Mouse (Mus musculus): ENCODE results near the gene Fam129b. TPM values are rescaled to one million over a fixed set of nuclear protein-coding genes. Genes with fewer than 3 reads are reported as not detected.

Gene Fam129b
- polyA plus RNA-seq (2015; fragmentation: Nextera tagmentation; extraction: Ambion mirVana) = 138 and 152 TPM in 2 replicates

- peak within 1 kb of the TSS; percentile 89 for H3K27ac ChIP-seq
- peak; percentile 88 for ATAC-seq (ENCODE audit: insufficient number of reproducible peaks, low FRiP score, low TSS enrichment, low read depth)
- peak within 1 kb of the TSS; percentile 75 for H3K4me3 ChIP-seq
- H3K9me3 ChIP-seq = no peaks in the 10 kb centered on the region
- under 1% methylated on average over 68 of the region's 68 CpGs for WGBS
- H3K27me3 ChIP-seq = no peaks in the 10 kb centered on the region
- peaks cover 60% of the 10 kb centered on the region for H3K4me1 ChIP-seq
- no peaks in the 10 kb centered on the region for H3K36me3 ChIP-seq
- H3K9ac ChIP-seq = peak within 1 kb of the TSS; percentile 82
- peak within 1 kb of the TSS; percentile 73 for H3K4me2 ChIP-seq
Measured at GRCm38 (mm10) chr2:32875675-32876489, at the start of gene Fam129b. TSS of gene Fam129b (plus strand) at chr2:32876114.

GRCm38 (mm10) chr2:32828979-32829676 is 46.8 kb upstream of the Fam129b start:
- H3K4me3 ChIP-seq = no peak overlapping the region
- H3K36me3 ChIP-seq = no peaks in the 10 kb centered on the region
- 72% methylated on average over 11 of the region's 11 CpGs for WGBS
- H3K27ac ChIP-seq = no peak overlapping the region
- no peak for ATAC-seq (ENCODE audit: insufficient number of reproducible peaks, low FRiP score, low TSS enrichment, low read depth)
- H3K27me3 ChIP-seq = no peaks in the 10 kb centered on the region
- H3K9ac ChIP-seq = no peak overlapping the region
- H3K4me1 ChIP-seq = 0 out of 2 replicates have a peak, but pooled peaks cover 7% of the 10 kb centered on the region
- no peak overlapping the region for H3K4me2 ChIP-seq
- no peaks in the 10 kb centered on the region for H3K9me3 ChIP-seq

GRCm38 (mm10) chr2:32834496-32834895 is 41.4 kb upstream of the Fam129b start:
- H3K27me3 ChIP-seq = no peaks in the 10 kb centered on the region
- H3K4me2 ChIP-seq = no peak overlapping the region
- no peaks in the 10 kb centered on the region for H3K36me3 ChIP-seq
- ATAC-seq (ENCODE audit: insufficient number of reproducible peaks, low FRiP score, low TSS enrichment, low read depth) = no peak
- no peak overlapping the region for H3K4me3 ChIP-seq
- H3K4me1 ChIP-seq = peaks cover 21% of the 10 kb centered on the region
- H3K27ac ChIP-seq = peak overlapping the region; percentile 71
- WGBS = 40% methylated on average over 7 of the region's 7 CpGs
- no peaks in the 10 kb centered on the region for H3K9me3 ChIP-seq
- no peak overlapping the region for H3K9ac ChIP-seq

- no peak for ATAC-seq (ENCODE audit: insufficient number of reproducible peaks, low FRiP score, low TSS enrichment, low read depth)
- H3K4me2 ChIP-seq = no peak overlapping the region
- H3K4me3 ChIP-seq = no peak overlapping the region
- no peak overlapping the region; the same call in 1 of the 2 replicates for H3K27ac ChIP-seq
- peaks cover 21% of the 10 kb centered on the region for H3K4me1 ChIP-seq
- H3K36me3 ChIP-seq = no peaks in the 10 kb centered on the region
- H3K9me3 ChIP-seq = no peaks in the 10 kb centered on the region
- H3K9ac ChIP-seq = no peak overlapping the region
- no peaks in the 10 kb centered on the region for H3K27me3 ChIP-seq
Measured at GRCm38 (mm10) chr2:32835588-32835987, 40.3 kb upstream of the Fam129b start.

- 0 out of 2 replicates have a peak, but pooled peaks have one; percentile 48 for ATAC-seq (ENCODE audit: insufficient number of reproducible peaks, low FRiP score, low TSS enrichment, low read depth)
- 55% methylated on average over 9 of the region's 9 CpGs for WGBS
Measured at GRCm38 (mm10) chr2:32838147-32838884, 37.6 kb upstream of the Fam129b start.

GRCm38 (mm10) chr2:32839261-32839660 is 36.7 kb upstream of the Fam129b start:
- no peak overlapping the region for H3K27ac ChIP-seq
- no peaks in the 10 kb centered on the region for H3K9me3 ChIP-seq
- no peak overlapping the region for H3K4me3 ChIP-seq
- ATAC-seq (ENCODE audit: insufficient number of reproducible peaks, low FRiP score, low TSS enrichment, low read depth) = no peak
- H3K4me1 ChIP-seq = peaks cover 16% of the 10 kb centered on the region
- no peak overlapping the region for H3K4me2 ChIP-seq
- H3K27me3 ChIP-seq = no peaks in the 10 kb centered on the region
- 66% methylated on average over 2 of the region's 2 CpGs for WGBS
- no peak overlapping the region for H3K9ac ChIP-seq
- H3K36me3 ChIP-seq = 0 out of 2 replicates have a peak, but pooled peaks cover 3% of the 10 kb centered on the region

More at GRCm38 (mm10) chr2:32838147-32838884, 37.6 kb upstream of the Fam129b start:
- Histone ChIP-seq H3K27ac (no peak overlapping the region), H3K4me2 (no peak overlapping the region), H3K36me3 (0 out of 2 replicates have a peak, but pooled peaks cover 3% of the 10 kb centered on the region), H3K4me1 (peaks cover 17% of the 10 kb centered on the region), H3K9me3 (no peaks in the 10 kb centered on the region), H3K9ac (no peak overlapping the region), H3K4me3 (no peak overlapping the region), H3K27me3 (no peaks in the 10 kb centered on the region)

GRCm38 (mm10) chr2:32841099-32841498 is 34.8 kb upstream of the Fam129b start:
- H3K27ac ChIP-seq = no peak overlapping the region
- 65% methylated on average over 5 of the region's 5 CpGs for WGBS
- no peak overlapping the region for H3K4me2 ChIP-seq
- H3K9me3 ChIP-seq = no peaks in the 10 kb centered on the region
- H3K27me3 ChIP-seq = no peaks in the 10 kb centered on the region
- H3K36me3 ChIP-seq = 0 out of 2 replicates have a peak, but pooled peaks cover 3% of the 10 kb centered on the region
- peaks cover 13% of the 10 kb centered on the region; the same call in 1 of the 2 replicates for H3K4me1 ChIP-seq
- no peak for ATAC-seq (ENCODE audit: insufficient number of reproducible peaks, low FRiP score, low TSS enrichment, low read depth)
- H3K9ac ChIP-seq = no peak overlapping the region
- H3K4me3 ChIP-seq = no peak overlapping the region

- no peak for ATAC-seq (ENCODE audit: insufficient number of reproducible peaks, low FRiP score, low TSS enrichment, low read depth)
- H3K9me3 ChIP-seq = no peaks in the 10 kb centered on the region
- 0 out of 2 replicates have a peak, but pooled peaks cover 3% of the 10 kb centered on the region for H3K36me3 ChIP-seq
- no peak overlapping the region for H3K4me2 ChIP-seq
- H3K4me1 ChIP-seq = peaks cover 16% of the 10 kb centered on the region
- no peak overlapping the region for H3K9ac ChIP-seq
- H3K27ac ChIP-seq = no peak overlapping the region
- H3K4me3 ChIP-seq = no peak overlapping the region
- H3K27me3 ChIP-seq = no peaks in the 10 kb centered on the region
- 40% methylated on average over 4 of the region's 4 CpGs for WGBS
Measured at GRCm38 (mm10) chr2:32842558-32842957, 33.4 kb upstream of the Fam129b start.

- H3K4me3 ChIP-seq = peak overlapping the region; percentile 76
- no peak overlapping the region for H3K27ac ChIP-seq
- peak overlapping the region; percentile 79 for H3K9ac ChIP-seq
- H3K4me2 ChIP-seq = peak overlapping the region; percentile 96
- ATAC-seq (ENCODE audit: insufficient number of reproducible peaks, low FRiP score, low TSS enrichment, low read depth) = no peak
- no peaks in the 10 kb centered on the region for H3K9me3 ChIP-seq
- WGBS = 4% methylated on average over 12 of the region's 12 CpGs
- H3K36me3 ChIP-seq = 0 out of 2 replicates have a peak, but pooled peaks cover 3% of the 10 kb centered on the region
- no peaks in the 10 kb centered on the region for H3K27me3 ChIP-seq
- H3K4me1 ChIP-seq = peaks cover 14% of the 10 kb centered on the region
Measured at GRCm38 (mm10) chr2:32845572-32846100, 30.3 kb upstream of the Fam129b start.

GRCm38 (mm10) chr2:32846101-32846804 is 29.7 kb upstream of the Fam129b start:
- H3K4me2 ChIP-seq = peak overlapping the region; percentile 96
- H3K27me3 ChIP-seq = 0 out of 2 replicates have a peak, but pooled peaks cover 3% of the 10 kb centered on the region
- H3K9me3 ChIP-seq = no peaks in the 10 kb centered on the region
- 0 out of 2 replicates have a peak, but pooled peaks have one; percentile 15 for ATAC-seq (ENCODE audit: insufficient number of reproducible peaks, low FRiP score, low TSS enrichment, low read depth)
- H3K27ac ChIP-seq = peak overlapping the region; percentile 75
- H3K36me3 ChIP-seq = 0 out of 2 replicates have a peak, but pooled peaks cover 3% of the 10 kb centered on the region
- WGBS = under 1% methylated on average over 33 of the region's 33 CpGs
- peak overlapping the region; percentile 79 for H3K9ac ChIP-seq
- H3K4me1 ChIP-seq = peaks cover 14% of the 10 kb centered on the region
- peak overlapping the region; percentile 76 for H3K4me3 ChIP-seq

All from limb, embryonic 15.5 days (tissue).